Mouse (Mus musculus) liver, postnatal 0 days (tissue): ENCODE measurements around the gene Limch1. TPM values are rescaled to one million over a fixed set of nuclear protein-coding genes. Genes with fewer than 3 reads are reported as not detected.

Experiments
- ATAC-seq: fragments of 200-750 bp; cut with Nextera tagmentation; 2 replicates; pipeline ENCODE4 v1.8.0; 2017; ENCODE audit warnings: mild to moderate bottlenecking, moderate library complexity
- DNase-seq: peaks from one replicate; pipeline ENCODE4 v3.0.0-alpha.2; 2016
- H3K27ac ChIP-seq: fragments of 300-500 bp; sonication (generic); 2 replicates; pipeline ENCODE4 v1.5.1; 2014; ENCODE audit warnings: antibody characterized with exemption, moderate library complexity, mild to moderate bottlenecking, low read depth
- H3K27me3 ChIP-seq: fragments of 300-500 bp; sonication (generic); 2 replicates; pipeline ENCODE4 v1.6.1; 2014; ENCODE audit warnings: low read length, control low read depth, mixed read lengths; ENCODE audit not compliant: insufficient read depth
- H3K36me3 ChIP-seq: fragments of 300-500 bp; sonication (generic); replicated peaks from 2 replicates; pipeline ENCODE4 v1.6.1; 2014; ENCODE audit warnings: mild to moderate bottlenecking, control low read depth, low read length, moderate library complexity, mixed read lengths; ENCODE audit not compliant: insufficient read depth
- H3K4me1 ChIP-seq: fragments of 300-500 bp; sonication (generic); 2 replicates; pipeline ENCODE4 v1.6.1; 2014; ENCODE audit warnings: antibody characterized with exemption, mild to moderate bottlenecking, control low read depth; ENCODE audit not compliant: insufficient read depth
- H3K4me2 ChIP-seq: fragments of 300-500 bp; sonication (generic); 2 replicates; pipeline ENCODE4 v1.6.1; 2014; ENCODE audit warnings: low read depth, mild to moderate bottlenecking, low read length, moderate library complexity, mixed read lengths
- H3K4me3 ChIP-seq: fragments of 300-500 bp; sonication (generic); 2 replicates; pipeline ENCODE4 v1.5.1; 2014; ENCODE audit warnings: low read depth, low read length
- H3K9ac ChIP-seq: fragments of 300-500 bp; sonication (generic); replicated peaks from 2 replicates; pipeline ENCODE4 v1.6.1; 2014; ENCODE audit warnings: mild to moderate bottlenecking, moderate library complexity
- H3K9me3 ChIP-seq: fragments of 300-500 bp; sonication (generic); 2 replicates; pipeline ENCODE4 v1.6.1; 2016; ENCODE audit warnings: mild to moderate bottlenecking, control low read depth, low read length, mixed read lengths
- CTCF ChIP-seq: sonication (generic); IDR thresholded peaks from 2 replicates; pipeline ENCODE4 v1.5.1; 2016; ENCODE audit warnings: antibody characterized with exemption, low read depth
- EP300 ChIP-seq: IDR thresholded peaks from 2 replicates; pipeline ENCODE4 v1.6.1; 2016; ENCODE audit warnings: antibody characterized with exemption, low read depth, mild to moderate bottlenecking
- WGBS: fragments of 180-500 bp; shearing (Covaris S2); extraction: QIAGEN DNeasy Blood & Tissue Kit; methylation state at CpG from one replicate; pipeline ENCODE4 v1.1.7; 2014; ENCODE audit not compliant: insufficient replicate concordance; 5-methylcytosine and 5-hydroxymethylcytosine counted together
- polyA plus RNA-seq: library from polyadenylated mRNA; unstranded; fragments of >200 nt; fragmentation: Nextera tagmentation; extraction: Ambion mirVana; gene quantifications from 2 replicates; pipeline ENCODE4 v1.2.1, GENCODE M21; 2015

Gene Limch1
- polyA plus RNA-seq, 1 experiment from 2014 or later: 1.6 TPM

- no peak for TF ChIP-seq CTCF
- no peak for TF ChIP-seq EP300
- Histone ChIP-seq H3K9ac (no peak overlapping the region), H3K27ac (no peak overlapping the region), H3K9me3 (no peaks in the 10 kb centered on the region), H3K4me3 (no peak overlapping the region), H3K4me1 (no peaks in the 10 kb centered on the region), H3K27me3 (no peaks in the 10 kb centered on the region), H3K4me2 (no peak overlapping the region), H3K36me3 (no peaks in the 10 kb centered on the region)
- no peak for ATAC-seq
- WGBS: 57% methylated on average over 2 of the region's 2 CpGs
- DNase-seq: no peak
Measured at GRCm38 (mm10) chr5:66810396-66810795, 64.8 kb downstream of the Limch1 start.

GRCm38 (mm10) chr5:66814674-66815073 lies 69.0 kb downstream of the Limch1 start:
- DNase-seq (no peak), ATAC-seq (no peak)
- 80% methylated on average over 3 of the region's 3 CpGs for WGBS
- no peak overlapping the region for H3K4me3 ChIP-seq
- no peaks in the 10 kb centered on the region for H3K4me1 ChIP-seq
- H3K27ac ChIP-seq: no peak overlapping the region
- H3K4me2 ChIP-seq: no peak overlapping the region
- H3K36me3 ChIP-seq: no peaks in the 10 kb centered on the region
- TF ChIP-seq EP300: no peak
- TF ChIP-seq CTCF: no peak
- H3K9ac ChIP-seq: no peak overlapping the region
- no peaks in the 10 kb centered on the region for H3K27me3 ChIP-seq
- H3K9me3 ChIP-seq: no peaks in the 10 kb centered on the region

GRCm38 (mm10) chr5:66815877-66816276 lies 70.2 kb downstream of the Limch1 start:
- DNase-seq (no peak), ATAC-seq (no peak)
- Histone ChIP-seq H3K36me3 (no peaks in the 10 kb centered on the region), H3K9ac (no peak overlapping the region), H3K27me3 (no peaks in the 10 kb centered on the region), H3K4me2 (no peak overlapping the region), H3K4me1 (no peaks in the 10 kb centered on the region), H3K27ac (no peak overlapping the region), H3K9me3 (no peaks in the 10 kb centered on the region), H3K4me3 (no peak overlapping the region)
- 24% methylated on average over 6 of the region's 6 CpGs for WGBS
- TF ChIP-seq CTCF: no peak
- TF ChIP-seq EP300: no peak

GRCm38 (mm10) chr5:66816751-66817150 lies 71.1 kb downstream of the Limch1 start:
- no peak for ATAC-seq
- TF ChIP-seq CTCF: no peak
- TF ChIP-seq EP300: no peak

GRCm38 (mm10) chr5:66817184-66817956 lies 71.7 kb downstream of the Limch1 start:
- no peak for TF ChIP-seq EP300
- no peak for TF ChIP-seq CTCF
- no peak overlapping the region for H3K4me2 ChIP-seq
- no peaks in the 10 kb centered on the region for H3K36me3 ChIP-seq
- H3K4me1 ChIP-seq: no peaks in the 10 kb centered on the region
- H3K9ac ChIP-seq: no peak overlapping the region
- H3K4me3 ChIP-seq: no peak overlapping the region
- WGBS: 66% methylated on average over 8 of the region's 8 CpGs
- no peak overlapping the region for H3K27ac ChIP-seq
- H3K9me3 ChIP-seq: no peaks in the 10 kb centered on the region
- DNase-seq (no peak), ATAC-seq (no peak)
- H3K27me3 ChIP-seq: no peaks in the 10 kb centered on the region

More at GRCm38 (mm10) chr5:66816751-66817150, 71.1 kb downstream of the Limch1 start:
- Histone ChIP-seq H3K27me3 (no peaks in the 10 kb centered on the region), H3K36me3 (no peaks in the 10 kb centered on the region), H3K4me3 (no peak overlapping the region), H3K4me1 (no peaks in the 10 kb centered on the region), H3K27ac (no peak overlapping the region), H3K9me3 (no peaks in the 10 kb centered on the region), H3K9ac (no peak overlapping the region), H3K4me2 (no peak overlapping the region)
- WGBS: 48% methylated on average over 18 of the region's 18 CpGs
- no peak for DNase-seq

- Histone ChIP-seq H3K9ac (no peak overlapping the region), H3K36me3 (no peaks in the 10 kb centered on the region), H3K9me3 (no peaks in the 10 kb centered on the region), H3K27ac (no peak overlapping the region), H3K27me3 (no peaks in the 10 kb centered on the region), H3K4me1 (no peaks in the 10 kb centered on the region), H3K4me3 (no peak overlapping the region), H3K4me2 (no peak overlapping the region)
- ATAC-seq (no peak), DNase-seq (no peak)
- TF ChIP-seq EP300 (no peak), CTCF (no peak)
- 87% methylated on average over 6 of the region's 6 CpGs for WGBS
Measured at GRCm38 (mm10) chr5:66822500-66823205, 77.0 kb downstream of the Limch1 start.
